Mouse (Mus musculus): ENCODE results near the gene Rbm34. TPM values are rescaled to one million over a fixed set of nuclear protein-coding genes. Genes with fewer than 3 reads are reported as not detected.
"Not testable (repeated sequence)": the region's sequence is repeated elsewhere in the genome, so short reads cannot be mapped to it uniquely, and the experiment has no call there.

Gene Rbm34
- polyA plus RNA-seq, 1 experiment from 2014 or later, result 26.7 TPM

GRCm38 (mm10) chr8:126921432-126921831 lies 49.4 kb downstream of the Rbm34 start:
- DNase-seq (ENCODE audit: low read depth, low spot score) (no peak), ATAC-seq (no peak)
- CTCF ChIA-PET, result interaction anchor here (0.7 to 4.8 kb wide), 30 partner anchors 9 to 462 kb away, joined by 3 to 33 read pairs (median 4); no protein-coding TSS in a partner anchor
- no peaks in the 10 kb centered on the region for H3K27me3 ChIP-seq
- POLR2A ChIA-PET, result interaction anchor here (1.5 kb wide), 1 partner anchor 326 kb away, joined by 7 read pairs; no protein-coding TSS in a partner anchor
- in situ Hi-C loops (cut with MboI; ENCODE audit: low pct_unique_long_range_greater_than_20kb), result loop anchor here (5.0 kb wide), 5 partner anchors 69 to 424 kb away; no protein-coding TSS in a partner anchor
- no peak for TF ChIP-seq CTCF (IDR thresholded peaks at IDR 0.05)

DNA sequence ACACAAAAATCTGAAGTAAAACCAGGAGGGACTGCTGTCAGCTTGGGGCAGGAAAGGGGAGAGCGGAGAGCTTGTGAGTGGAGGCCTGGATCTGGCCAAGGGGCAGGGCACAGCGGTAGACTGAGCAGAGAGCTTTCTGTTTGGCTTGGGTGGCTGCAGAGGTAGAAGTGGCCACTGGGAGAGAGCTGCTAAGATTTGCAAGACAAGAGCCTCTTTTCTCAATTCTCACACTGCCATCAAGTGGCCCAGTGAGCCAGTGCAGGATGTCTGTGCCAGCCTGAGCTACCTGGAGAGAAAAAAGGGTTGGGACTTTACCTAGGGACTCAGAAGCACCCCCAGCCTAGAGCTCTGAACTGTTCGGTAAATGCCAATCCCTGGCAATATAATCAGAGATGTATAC lies 50.0 kb downstream of the Rbm34 start:
- peak; percentile 97 for TF ChIP-seq CTCF (IDR thresholded peaks at IDR 0.05)

GRCm38 (mm10) chr8:126920386-126920785 lies 50.5 kb downstream of the Rbm34 start:
- H3K27me3 ChIP-seq, result no peaks in the 10 kb centered on the region
- CTCF ChIA-PET, result interaction anchor here (0.7 to 4.8 kb wide), 31 partner anchors 10 to 663 kb away, joined by 3 to 33 read pairs (median 4); no protein-coding TSS in a partner anchor

More for the DNA sequence above, 50.0 kb downstream of the Rbm34 start:
- DNase-seq (ENCODE audit: low read depth, low spot score), result no peak
- in situ Hi-C loops (cut with MboI; ENCODE audit: low pct_unique_long_range_greater_than_20kb), result loop anchor here (5.0 kb wide), 5 partner anchors 69 to 424 kb away; no protein-coding TSS in a partner anchor
- peak; percentile 24 for ATAC-seq
- POLR2A ChIA-PET, result interaction anchor here (0.6 to 1.5 kb wide), 6 partner anchors 18 to 370 kb away, joined by 3 to 7 read pairs (median 3); no protein-coding TSS in a partner anchor
- no peaks in the 10 kb centered on the region for H3K27me3 ChIP-seq
- CTCF ChIA-PET, result interaction anchor here (0.7 to 4.8 kb wide), 33 partner anchors 10 to 663 kb away, joined by 3 to 33 read pairs (median 4); no protein-coding TSS in a partner anchor

GRCm38 (mm10) chr8:126919703-126920102 lies 51.2 kb downstream of the Rbm34 start:
- no peak for ATAC-seq
- POLR2A ChIA-PET, result interaction anchor here (0.8 to 1.3 kb wide), 3 partner anchors 62 to 253 kb away, joined by 3 to 4 read pairs (median 3); no protein-coding TSS in a partner anchor
- in situ Hi-C loops (cut with MboI; ENCODE audit: low pct_unique_long_range_greater_than_20kb), result loop anchor here (5.0 kb wide), 6 partner anchors 37 to 422 kb away; no protein-coding TSS in a partner anchor
- DNase-seq (ENCODE audit: low read depth, low spot score), result no peak
- CTCF ChIA-PET, result interaction anchor here (1.0 to 4.8 kb wide), 11 partner anchors 16 to 437 kb away, joined by 3 to 33 read pairs (median 5); no protein-coding TSS in a partner anchor
- no peak for TF ChIP-seq CTCF (IDR thresholded peaks at IDR 0.05)
- no peaks in the 10 kb centered on the region for H3K27me3 ChIP-seq

More at GRCm38 (mm10) chr8:126920386-126920785, 50.5 kb downstream of the Rbm34 start:
- POLR2A ChIA-PET, result interaction anchor here (0.6 to 1.5 kb wide), 6 partner anchors 18 to 369 kb away, joined by 3 to 7 read pairs (median 3); no protein-coding TSS in a partner anchor
- in situ Hi-C loops (cut with MboI; ENCODE audit: low pct_unique_long_range_greater_than_20kb), result loop anchor here (5.0 kb wide), 5 partner anchors 68 to 423 kb away; no protein-coding TSS in a partner anchor
- no peak for TF ChIP-seq CTCF (IDR thresholded peaks at IDR 0.05)
- no peak for DNase-seq (ENCODE audit: low read depth, low spot score)
- ATAC-seq, result no peak

DNA sequence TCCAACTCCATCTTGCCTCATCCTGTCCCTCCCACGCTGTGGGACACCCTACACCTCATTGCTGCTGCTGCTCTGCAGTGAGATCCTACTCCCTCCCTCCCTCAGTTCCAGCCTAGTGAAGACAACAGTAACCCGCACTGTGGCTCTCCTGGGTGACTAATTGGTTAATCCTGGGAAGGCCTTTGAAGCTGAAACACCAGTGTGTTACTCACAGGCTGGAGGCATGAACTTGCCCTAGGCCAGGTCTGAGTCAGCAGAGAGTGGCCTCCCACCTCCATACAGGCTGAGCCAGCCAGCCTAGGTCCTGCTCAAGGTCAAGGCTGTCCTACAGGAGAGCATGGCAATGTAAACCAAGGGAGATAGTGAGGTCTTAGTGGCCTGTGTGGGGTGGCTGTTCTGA lies 51.6 kb downstream of the Rbm34 start:
- ATAC-seq (peak; percentile 85), DNase-seq (ENCODE audit: low read depth, low spot score) (peak; percentile 92)
- H3K27me3 ChIP-seq, result no peaks in the 10 kb centered on the region
- in situ Hi-C loops (cut with MboI; ENCODE audit: low pct_unique_long_range_greater_than_20kb), result loop anchor here (5.0 kb wide), 1 partner anchor 37 kb away; no protein-coding TSS in a partner anchor
- TF ChIP-seq CTCF (IDR thresholded peaks at IDR 0.05), result no peak
- ChIA-PET POLR2A (interaction anchor here (0.8 to 1.3 kb wide), 2 partner anchors 67 to 253 kb away, joined by 3 to 4 read pairs; no protein-coding TSS in a partner anchor), CTCF (interaction anchor here (1.1 to 2.0 kb wide), 4 partner anchors 56 to 72 kb away, joined by 3 to 4 read pairs (median 4); no protein-coding TSS in a partner anchor)

GRCm38 (mm10) chr8:126918356-126918755 lies 52.5 kb downstream of the Rbm34 start:
- CTCF ChIA-PET, result interaction anchor here (1.1 to 2.0 kb wide), 3 partner anchors 56 to 71 kb away, joined by 3 to 4 read pairs (median 4); no protein-coding TSS in a partner anchor

GRCm38 (mm10) chr8:126917179-126917905 lies 53.5 kb downstream of the Rbm34 start:
- ChIA-PET POLR2A (interaction anchor here (0.6 kb wide), 1 partner anchor 1619 kb away, joined by 4 read pairs; no protein-coding TSS in a partner anchor), CTCF (interaction anchor here (1.0 to 2.0 kb wide), 3 partner anchors 19 to 78 kb away, joined by 3 to 4 read pairs (median 3); no protein-coding TSS in a partner anchor)
- no peaks in the 10 kb centered on the region for H3K27me3 ChIP-seq
- DNase-seq (ENCODE audit: low read depth, low spot score), result no peak
- in situ Hi-C loops (cut with MboI; ENCODE audit: low pct_unique_long_range_greater_than_20kb), result loop anchor here (5.0 kb wide), 1 partner anchor 35 kb away; no protein-coding TSS in a partner anchor
- TF ChIP-seq CTCF (IDR thresholded peaks at IDR 0.05), result no peak
- ATAC-seq, result no peak

More at GRCm38 (mm10) chr8:126918356-126918755, 52.5 kb downstream of the Rbm34 start:
- POLR2A ChIA-PET, result interaction anchor here (1.3 kb wide), 1 partner anchor 66 kb away, joined by 4 read pairs; no protein-coding TSS in a partner anchor
- in situ Hi-C loops (cut with MboI; ENCODE audit: low pct_unique_long_range_greater_than_20kb), result loop anchor here (5.0 kb wide), 1 partner anchor 36 kb away; no protein-coding TSS in a partner anchor
- H3K27me3 ChIP-seq, result no peaks in the 10 kb centered on the region
- DNase-seq (ENCODE audit: low read depth, low spot score) (no peak), ATAC-seq (no peak)
- no peak for TF ChIP-seq CTCF (IDR thresholded peaks at IDR 0.05)

DNA sequence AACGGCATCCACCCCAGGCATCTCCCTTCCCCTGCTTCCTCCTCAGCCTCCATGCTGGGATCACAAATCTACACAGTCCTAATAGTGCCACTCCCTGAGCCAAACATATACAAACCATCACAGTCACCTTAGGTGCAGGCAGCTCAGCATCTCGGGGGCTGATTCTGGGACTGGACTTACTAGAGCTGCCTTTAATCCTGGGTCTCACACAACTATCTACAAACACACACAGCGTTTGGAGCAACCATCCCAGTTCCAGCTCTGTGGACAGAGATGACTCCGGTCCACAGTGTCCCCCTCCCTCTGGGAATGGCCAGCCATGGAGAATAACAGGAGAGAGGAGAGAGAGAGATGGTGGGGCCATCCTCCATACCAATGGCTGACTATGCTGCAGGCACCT lies 54.3 kb downstream of the Rbm34 start:
- TF ChIP-seq CTCF (IDR thresholded peaks at IDR 0.05), result no peak
- CTCF ChIA-PET, result interaction anchor here (1.0 to 1.2 kb wide), 2 partner anchors 18 to 77 kb away, joined by 3 read pairs; no protein-coding TSS in a partner anchor
- DNase-seq (ENCODE audit: low read depth, low spot score) (no peak), ATAC-seq (no peak)
- in situ Hi-C loops (cut with MboI; ENCODE audit: low pct_unique_long_range_greater_than_20kb), result loop anchor here (5.0 kb wide), 1 partner anchor 34 kb away; no protein-coding TSS in a partner anchor
- H3K27me3 ChIP-seq, result no peaks in the 10 kb centered on the region
- POLR2A ChIA-PET, result interaction anchor here (0.5 kb wide), 1 partner anchor 465 kb away, joined by 3 read pairs; no protein-coding TSS in a partner anchor

DNA sequence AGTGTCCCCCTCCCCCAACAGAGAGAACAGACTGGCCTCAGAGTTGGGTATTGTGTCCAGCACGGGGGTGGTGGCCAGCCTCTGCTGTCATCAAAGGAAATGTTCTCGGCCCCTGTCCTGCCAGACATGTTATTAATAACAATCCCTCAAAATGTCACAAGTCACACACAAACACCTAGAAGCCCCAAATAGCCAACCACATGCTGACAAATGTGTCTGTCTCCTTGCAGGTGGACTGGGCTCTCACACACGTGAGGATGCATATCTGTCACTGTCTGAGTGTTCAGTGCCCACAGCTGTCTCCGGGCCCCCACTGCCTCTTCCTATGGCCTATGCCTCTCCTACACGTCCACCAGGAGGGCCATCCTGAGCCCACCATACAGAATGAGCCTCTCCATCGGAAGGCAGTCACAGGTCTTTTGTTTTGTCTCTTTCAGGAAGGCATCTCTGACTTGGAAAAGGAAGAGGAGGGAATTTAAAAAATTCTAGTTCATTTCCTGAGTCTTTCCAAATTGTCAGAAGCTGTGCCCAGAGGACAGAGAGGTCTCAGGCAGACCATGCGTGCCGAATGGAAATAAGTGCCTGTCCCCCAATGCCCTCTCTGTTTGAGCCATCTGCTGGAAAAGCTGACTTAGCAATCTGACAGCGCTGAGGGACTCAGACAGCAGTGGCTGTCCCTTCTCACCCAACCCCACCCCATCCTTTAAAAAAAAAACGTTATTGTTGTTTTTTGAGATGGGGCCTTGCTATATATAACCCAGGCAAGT lies 56.1 kb downstream of the Rbm34 start:
- in situ Hi-C loops (cut with MboI; ENCODE audit: low pct_unique_long_range_greater_than_20kb), result loop anchor here (5.0 kb wide), 1 partner anchor 32 kb away; no protein-coding TSS in a partner anchor
- no peak for DNase-seq (ENCODE audit: low read depth, low spot score)
- no peak for TF ChIP-seq CTCF (IDR thresholded peaks at IDR 0.05)
- no peaks in the 10 kb centered on the region for H3K27me3 ChIP-seq
- ChIA-PET POLR2A (no interaction called here), CTCF (no interaction called here)
- no peak for ATAC-seq

DNA sequence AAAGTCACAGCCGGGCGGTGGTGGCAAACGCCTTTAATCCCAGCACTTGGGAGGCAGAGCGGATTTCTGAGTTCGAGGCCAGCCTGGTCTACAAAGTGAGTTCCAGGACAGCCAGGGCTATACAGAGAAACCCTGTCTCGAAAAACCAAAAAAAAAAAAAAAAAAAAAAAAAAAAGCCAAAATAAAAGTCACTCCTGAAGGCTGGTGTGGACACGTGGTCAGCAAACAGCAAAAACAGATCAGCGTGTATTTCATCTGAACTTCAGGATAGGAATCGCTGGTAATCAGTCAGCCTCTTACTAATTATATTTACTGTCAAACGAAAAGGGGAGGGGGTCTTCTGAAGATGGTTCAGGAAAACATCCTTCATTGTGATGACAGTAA lies 56.8 kb downstream of the Rbm34 start:
- DNase-seq (ENCODE audit: low read depth, low spot score); POLR2A ChIA-PET; in situ Hi-C loops (cut with MboI; ENCODE audit: low pct_unique_long_range_greater_than_20kb); ATAC-seq; CTCF ChIA-PET; H3K27me3 ChIP-seq: not testable (repeated sequence)

Measured in Patski (cell line).